Mouse (Mus musculus) spleen, adult 12 weeks (tissue): Measurements from ENCODE around the gene Hps1.

ENCODE experiments used
- DNase-seq: peaks from one replicate; pipeline ENCODE4 v3.0.0; 2022; ENCODE audit warnings: low spot score

Hps1 gene

DNA sequence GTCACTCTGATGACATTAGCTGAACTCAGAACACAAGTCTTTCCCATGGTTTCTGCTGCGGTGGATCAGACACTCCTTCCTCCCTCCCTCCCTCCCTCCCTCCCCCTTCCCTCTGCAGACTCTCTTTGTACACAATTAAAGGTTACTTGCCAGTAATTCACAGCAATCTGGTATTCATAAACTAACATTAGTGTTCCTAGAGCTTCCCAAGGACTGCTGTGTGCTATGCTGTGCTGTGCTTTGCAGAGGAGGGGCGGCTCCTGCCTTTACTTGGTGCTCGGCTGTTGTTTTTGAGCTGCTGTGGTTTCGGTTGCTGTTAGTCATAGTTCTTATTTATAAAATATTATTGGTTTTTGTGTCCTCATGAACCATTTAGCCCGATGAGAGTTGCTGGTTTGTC, 62.1 kb downstream of the Hps1 start:
- DNase-seq, result no peak

DNA sequence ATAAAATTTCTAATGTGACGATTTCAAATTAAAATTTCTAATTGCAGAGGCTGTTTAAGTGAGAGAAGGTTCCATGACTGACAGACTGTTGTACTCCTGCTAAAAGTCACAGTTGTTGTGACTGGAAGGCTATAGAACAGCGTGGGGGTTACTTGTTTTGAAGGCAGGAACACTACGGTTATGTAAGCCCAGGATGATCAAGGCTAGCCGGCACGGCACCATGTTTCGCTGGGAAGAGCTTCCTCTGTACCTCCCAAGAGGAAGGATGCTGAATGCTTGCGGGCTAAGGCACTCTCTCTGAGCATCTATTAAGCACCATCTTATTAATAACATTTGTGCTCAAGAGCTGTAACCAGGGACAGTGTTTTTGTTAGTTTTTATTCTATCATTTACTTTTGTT, 63.3 kb downstream of the Hps1 start:
- DNase-seq, result no peak

DNA sequence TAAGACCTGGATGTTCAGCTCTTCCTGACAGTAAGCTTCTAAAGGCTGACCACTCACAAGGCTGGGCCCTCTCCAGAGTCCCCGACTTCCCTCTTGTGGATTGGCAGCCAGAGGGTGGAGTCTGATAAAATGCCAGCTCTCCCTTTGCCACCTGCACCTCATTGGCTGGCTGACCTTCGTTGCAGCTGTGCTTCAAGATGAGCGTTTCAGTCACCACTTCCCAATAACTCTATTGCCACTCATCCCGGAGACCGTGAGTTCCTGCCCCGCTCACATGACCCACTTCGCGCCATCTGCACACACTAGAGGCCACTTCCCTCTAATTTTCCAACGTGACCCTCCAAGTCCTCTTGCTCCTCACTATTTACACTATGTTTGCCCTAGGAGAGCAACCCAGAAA, 66.0 kb downstream of the Hps1 start:
- DNase-seq, result no peak
